Mouse (Mus musculus) ES-Bruce4 (cell line): Measurements from ENCODE around the gene Cdh4.

ENCODE experiments used
- CTCF ChIP-seq: IDR thresholded peaks from one replicate; pipeline ENCODE4 v1.8.1; 2011; ENCODE audit warnings: low read depth, low read length
- EP300 ChIP-seq: IDR thresholded peaks from 2 replicates; pipeline ENCODE4 v1.6.1; 2011; ENCODE audit warnings: low read depth, low read length; ENCODE audit not compliant: insufficient read depth
- POLR2A ChIP-seq: IDR thresholded peaks from one replicate; pipeline ENCODE4 v1.8.1; 2011; ENCODE audit warnings: low read length; ENCODE audit not compliant: insufficient read depth

- TF ChIP-seq POLR2A, result no peak
- TF ChIP-seq CTCF, result no peak
- no peak for TF ChIP-seq EP300
Measured at GRCm38 (mm10) chr2:179562350-179562749, 120.1 kb downstream of the Cdh4 start.
